Mouse (Mus musculus): ENCODE measurements around the gene Otx2. TPM values are rescaled to one million over a fixed set of nuclear protein-coding genes. Genes with fewer than 3 reads are reported as not detected.

Otx2 gene
- polyA plus RNA-seq, 1 experiment from 2014 or later: 21.9 TPM

- peak overlapping the region; percentile 25; the same call in 1 of the 2 replicates for H3K4me3 ChIP-seq
- no peak for ATAC-seq (ENCODE audit: low FRiP score, low read depth)
- no peak overlapping the region for H3K27ac ChIP-seq (replicated peaks)
- H3K9me3 ChIP-seq: no peaks in the 10 kb centered on the region
- peaks cover 4% of the 10 kb centered on the region; the same call in 1 of the 2 replicates for H3K4me1 ChIP-seq (replicated peaks)
- WGBS: under 1% methylated on average over 12 of the region's 12 CpGs
- H3K9ac ChIP-seq: no peak overlapping the region
- H3K4me2 ChIP-seq: no peak overlapping the region
- no peaks in the 10 kb centered on the region for H3K36me3 ChIP-seq
- H3K27me3 ChIP-seq: peaks cover 77% of the 10 kb centered on the region
Observed at GRCm38 (mm10) chr14:48667396-48667795, 6.2 kb downstream of the Otx2 start.

- H3K9me3 ChIP-seq: no peaks in the 10 kb centered on the region
- peak overlapping the region; percentile 25 for H3K4me3 ChIP-seq
- under 1% methylated on average over 19 of the region's 19 CpGs for WGBS
- H3K27ac ChIP-seq (replicated peaks): 0 out of 2 replicates have a peak overlapping the region, but pooled peaks have one; percentile 43
- no peaks in the 10 kb centered on the region for H3K36me3 ChIP-seq
- peaks cover 7% of the 10 kb centered on the region; the same call in 1 of the 2 replicates for H3K4me1 ChIP-seq (replicated peaks)
- ATAC-seq (ENCODE audit: low FRiP score, low read depth): no peak
- H3K27me3 ChIP-seq: peaks cover 77% of the 10 kb centered on the region
- no peak overlapping the region for H3K9ac ChIP-seq
- no peak overlapping the region for H3K4me2 ChIP-seq
Observed at GRCm38 (mm10) chr14:48666771-48667170, 6.8 kb downstream of the Otx2 start.

- Histone ChIP-seq H3K36me3 (no peaks in the 10 kb centered on the region), H3K9me3 (no peaks in the 10 kb centered on the region), H3K4me1 (replicated peaks) (peaks cover 7% of the 10 kb centered on the region; the same call in 1 of the 2 replicates), H3K9ac (no peak overlapping the region), H3K4me2 (no peak overlapping the region), H3K27me3 (peaks cover 77% of the 10 kb centered on the region), H3K4me3 (peak overlapping the region; percentile 25), H3K27ac (replicated peaks) (0 out of 2 replicates have a peak overlapping the region, but pooled peaks have one; percentile 43)
- ATAC-seq (ENCODE audit: low FRiP score, low read depth): no peak; the same call in 1 of the 2 replicates
- WGBS: under 1% methylated on average over 52 of the region's 52 CpGs
Observed at GRCm38 (mm10) chr14:48665816-48666661, 7.6 kb downstream of the Otx2 start.

GRCm38 (mm10) chr14:48664841-48665815 lies 8.5 kb downstream of the Otx2 start:
- Histone ChIP-seq H3K4me2 (no peak overlapping the region), H3K4me1 (replicated peaks) (peaks cover 7% of the 10 kb centered on the region; the same call in 1 of the 2 replicates), H3K27ac (replicated peaks) (no peak overlapping the region), H3K9me3 (no peaks in the 10 kb centered on the region), H3K4me3 (peak overlapping the region; percentile 25), H3K27me3 (peaks cover 77% of the 10 kb centered on the region), H3K36me3 (no peaks in the 10 kb centered on the region), H3K9ac (no peak overlapping the region)
- no peak for ATAC-seq (ENCODE audit: low FRiP score, low read depth)
- WGBS: 1% methylated on average over 50 of the region's 50 CpGs

- no peak overlapping the region for H3K9ac ChIP-seq
- no peaks in the 10 kb centered on the region for H3K9me3 ChIP-seq
- peaks cover 84% of the 10 kb centered on the region for H3K27me3 ChIP-seq
- 3% methylated on average over 14 of the region's 14 CpGs for WGBS
- H3K4me3 ChIP-seq: peak overlapping the region; percentile 25; the same call in 1 of the 2 replicates
- no peaks in the 10 kb centered on the region for H3K36me3 ChIP-seq
- ATAC-seq (ENCODE audit: low FRiP score, low read depth): no peak
- H3K4me2 ChIP-seq: no peak overlapping the region
- H3K27ac ChIP-seq (replicated peaks): no peak overlapping the region
- peaks cover 7% of the 10 kb centered on the region; the same call in 1 of the 2 replicates for H3K4me1 ChIP-seq (replicated peaks)
Observed at GRCm38 (mm10) chr14:48664001-48664810, 9.4 kb downstream of the Otx2 start.

- WGBS: 2% methylated on average over 4 of the region's 4 CpGs
- no peak overlapping the region for H3K9ac ChIP-seq
- H3K27ac ChIP-seq (replicated peaks): no peak overlapping the region
- peak overlapping the region; percentile 6 for H3K4me3 ChIP-seq
- H3K4me1 ChIP-seq (replicated peaks): 0 out of 2 replicates have a peak, but pooled peaks cover 3% of the 10 kb centered on the region
- no peaks in the 10 kb centered on the region for H3K36me3 ChIP-seq
- no peak overlapping the region for H3K4me2 ChIP-seq
- H3K9me3 ChIP-seq: no peaks in the 10 kb centered on the region
- ATAC-seq (ENCODE audit: low FRiP score, low read depth): no peak
- peaks cover 84% of the 10 kb centered on the region for H3K27me3 ChIP-seq
Observed at GRCm38 (mm10) chr14:48663531-48663930, 10.1 kb downstream of the Otx2 start.

GRCm38 (mm10) chr14:48662568-48663236 lies 10.9 kb downstream of the Otx2 start:
- no peak overlapping the region for H3K9ac ChIP-seq

GRCm38 (mm10) chr14:48661646-48662567 lies 11.7 kb downstream of the Otx2 start:
- H3K27ac ChIP-seq (replicated peaks): no peak overlapping the region
- 0 out of 2 replicates have a peak, but pooled peaks cover 3% of the 10 kb centered on the region for H3K4me1 ChIP-seq (replicated peaks)
- peak overlapping the region; percentile 20 for H3K4me3 ChIP-seq
- H3K4me2 ChIP-seq: peak overlapping the region; percentile 14
- H3K9ac ChIP-seq: no peak overlapping the region
- H3K27me3 ChIP-seq: peaks cover 87% of the 10 kb centered on the region
- WGBS: 7% methylated on average over 38 of the region's 38 CpGs
- H3K9me3 ChIP-seq: no peaks in the 10 kb centered on the region
- H3K36me3 ChIP-seq: no peaks in the 10 kb centered on the region
- ATAC-seq (ENCODE audit: low FRiP score, low read depth): peak; percentile 52; the same call in 1 of the 2 replicates

More at GRCm38 (mm10) chr14:48662568-48663236, 10.9 kb downstream of the Otx2 start:
- Histone ChIP-seq H3K27ac (replicated peaks) (no peak overlapping the region), H3K27me3 (peaks cover 86% of the 10 kb centered on the region), H3K4me2 (peak overlapping the region; percentile 14), H3K4me3 (peak overlapping the region; percentile 20), H3K4me1 (replicated peaks) (0 out of 2 replicates have a peak, but pooled peaks cover 3% of the 10 kb centered on the region), H3K9me3 (no peaks in the 10 kb centered on the region), H3K36me3 (no peaks in the 10 kb centered on the region)
- WGBS: 3% methylated on average over 16 of the region's 16 CpGs
- ATAC-seq (ENCODE audit: low FRiP score, low read depth): no peak

GRCm38 (mm10) chr14:48661151-48661550 lies 12.5 kb downstream of the Otx2 start:
- Histone ChIP-seq H3K27me3 (peaks cover 86% of the 10 kb centered on the region), H3K9ac (no peak overlapping the region), H3K27ac (replicated peaks) (no peak overlapping the region), H3K9me3 (no peaks in the 10 kb centered on the region), H3K4me2 (no peak overlapping the region; the same call in 1 of the 2 replicates), H3K4me1 (replicated peaks) (0 out of 2 replicates have a peak, but pooled peaks cover 3% of the 10 kb centered on the region), H3K4me3 (no peak overlapping the region), H3K36me3 (no peaks in the 10 kb centered on the region)
- ATAC-seq (ENCODE audit: low FRiP score, low read depth): no peak
- WGBS: 24% methylated on average over 8 of the region's 8 CpGs

GRCm38 (mm10) chr14:48660593-48660992 lies 13.0 kb downstream of the Otx2 start:
- Histone ChIP-seq H3K27me3 (peaks cover 88% of the 10 kb centered on the region), H3K36me3 (no peaks in the 10 kb centered on the region), H3K9me3 (no peaks in the 10 kb centered on the region), H3K9ac (no peak overlapping the region), H3K4me3 (no peak overlapping the region), H3K4me1 (replicated peaks) (0 out of 2 replicates have a peak, but pooled peaks cover 3% of the 10 kb centered on the region), H3K4me2 (no peak overlapping the region; the same call in 1 of the 2 replicates), H3K27ac (replicated peaks) (no peak overlapping the region)
- no peak for ATAC-seq (ENCODE audit: low FRiP score, low read depth)
- WGBS: 71% methylated on average over 4 of the region's 4 CpGs

Measured in hindbrain, embryonic 15.5 days (tissue).